Mouse (Mus musculus): Measurements from ENCODE around the gene Trmt5. TPM values are rescaled to one million over a fixed set of nuclear protein-coding genes. Genes with fewer than 3 reads are reported as not detected.
A peak's percentile ranks its signal among the peaks of the same experiment; 100 is the strongest.

Trmt5 gene
- polyA plus RNA-seq, 1 experiment from 2014 or later, result 22.6 TPM

DNA sequence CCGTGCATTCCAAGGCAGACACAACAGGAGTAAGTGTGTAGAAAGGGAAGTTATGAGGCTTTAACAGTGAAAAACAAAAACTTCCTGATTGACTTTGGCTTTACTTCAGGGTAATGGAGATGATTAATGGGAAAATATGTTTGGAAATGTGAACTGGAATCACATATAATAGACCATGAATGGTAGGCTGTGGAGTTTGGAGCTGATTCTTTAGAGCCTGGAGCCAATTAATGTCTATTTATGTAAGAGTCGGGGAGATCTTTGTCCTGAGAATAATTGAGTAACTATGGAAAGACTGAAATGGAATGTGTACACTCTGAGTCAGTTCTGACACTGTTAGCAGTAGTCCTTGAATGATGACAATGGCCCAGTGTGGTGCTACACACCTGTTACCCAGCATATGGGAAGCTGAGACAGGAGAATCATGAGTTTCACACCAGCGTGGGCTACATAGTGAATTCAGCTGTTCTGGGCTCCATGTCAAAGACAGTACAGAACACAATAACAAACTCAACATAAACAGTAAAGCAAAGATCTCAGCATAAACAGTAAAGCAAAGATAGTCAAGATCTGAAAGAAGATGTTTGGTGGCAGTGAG lies 21.0 kb downstream of the Trmt5 start:
- Histone ChIP-seq H3K9me3 (replicated peaks) (peaks cover 6% of the 10 kb centered on the region), H3K4me1 (no peaks in the 10 kb centered on the region), H3K4me3 (no peak overlapping the region), H3K27ac (replicated peaks) (no peak overlapping the region), H3K36me3 (no peaks in the 10 kb centered on the region), H3K27me3 (ENCODE audit: low read depth, poor library complexity, severe bottlenecking) (no peaks in the 10 kb centered on the region)
- 89% methylated on average over 3 of the region's 3 CpGs for WGBS
- DNase-seq (ENCODE audit: low spot score), result no peak

DNA sequence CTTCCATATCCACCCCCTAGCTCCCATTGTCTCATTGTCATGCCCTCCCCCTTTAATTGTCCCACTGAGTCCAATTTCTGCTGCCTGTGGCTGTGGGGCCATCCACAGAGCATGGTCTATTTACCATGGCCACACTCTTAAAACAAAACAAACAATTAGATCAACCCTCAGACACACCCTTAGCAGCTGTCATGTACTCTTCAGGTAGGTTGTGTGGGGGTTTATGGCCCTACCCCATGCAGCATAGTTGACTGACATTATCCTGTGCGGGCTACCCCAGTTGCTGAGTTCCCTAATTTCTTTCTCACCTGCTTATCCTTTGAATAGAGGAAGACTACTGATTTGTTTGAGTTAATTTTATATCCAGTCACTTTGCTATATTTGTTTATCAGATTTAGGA lies 26.2 kb downstream of the Trmt5 start:
- H3K27ac ChIP-seq (replicated peaks), result no peak overlapping the region
- no peaks in the 10 kb centered on the region for H3K4me1 ChIP-seq
- DNase-seq (ENCODE audit: low spot score), result no peak
- H3K27me3 ChIP-seq (ENCODE audit: low read depth, poor library complexity, severe bottlenecking), result no peaks in the 10 kb centered on the region
- H3K36me3 ChIP-seq, result no peaks in the 10 kb centered on the region
- H3K4me3 ChIP-seq, result no peak overlapping the region
- H3K9me3 ChIP-seq (replicated peaks), result peaks cover 6% of the 10 kb centered on the region
- 96% methylated on average over 1 of the region's 1 CpGs for WGBS

DNA sequence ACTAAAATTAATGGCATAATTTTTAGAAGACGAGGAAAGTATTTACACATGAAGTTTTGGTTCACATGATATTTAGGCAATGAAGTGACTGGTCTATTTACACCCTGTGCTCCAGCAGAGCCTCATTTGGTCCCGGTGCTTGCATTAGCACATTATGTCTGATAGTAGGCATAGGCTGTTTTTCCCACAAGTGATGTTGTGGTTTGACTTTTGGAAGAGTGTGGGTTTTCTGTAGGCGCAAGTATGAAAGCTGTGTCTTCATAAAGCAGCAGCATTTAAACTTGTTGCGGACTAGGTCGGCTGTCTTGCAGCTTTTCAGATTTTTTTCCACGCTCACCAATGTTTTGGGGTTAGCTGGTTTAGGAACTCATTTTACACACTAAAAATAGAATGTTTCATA lies 27.2 kb downstream of the Trmt5 start:
- DNase-seq (ENCODE audit: low spot score), result no peak
- 93% methylated on average over 6 of the region's 6 CpGs for WGBS
- H3K36me3 ChIP-seq, result no peaks in the 10 kb centered on the region
- H3K4me1 ChIP-seq, result no peaks in the 10 kb centered on the region
- H3K27ac ChIP-seq (replicated peaks), result no peak overlapping the region
- no peaks in the 10 kb centered on the region for H3K27me3 ChIP-seq (ENCODE audit: low read depth, poor library complexity, severe bottlenecking)
- no peak overlapping the region for H3K4me3 ChIP-seq
- H3K9me3 ChIP-seq (replicated peaks), result peaks cover 6% of the 10 kb centered on the region

GRCm38 (mm10) chr12:73255006-73255405 lies 31.5 kb downstream of the Trmt5 start:
- no peaks in the 10 kb centered on the region for H3K36me3 ChIP-seq
- no peak overlapping the region for H3K4me3 ChIP-seq
- H3K27ac ChIP-seq (replicated peaks), result no peak overlapping the region
- H3K9me3 ChIP-seq (replicated peaks), result no peaks in the 10 kb centered on the region
- H3K4me1 ChIP-seq, result no peaks in the 10 kb centered on the region
- DNase-seq (ENCODE audit: low spot score), result no peak
- no peaks in the 10 kb centered on the region for H3K27me3 ChIP-seq (ENCODE audit: low read depth, poor library complexity, severe bottlenecking)
- WGBS, result 88% methylated on average over 2 of the region's 2 CpGs

- no peaks in the 10 kb centered on the region for H3K27me3 ChIP-seq (ENCODE audit: low read depth, poor library complexity, severe bottlenecking)
- H3K36me3 ChIP-seq, result no peaks in the 10 kb centered on the region
- H3K4me1 ChIP-seq, result 0 out of 2 replicates have a peak, but pooled peaks cover 3% of the 10 kb centered on the region
- no peak for DNase-seq (ENCODE audit: low spot score)
- WGBS, result 81% methylated on average over 5 of the region's 5 CpGs
- H3K4me3 ChIP-seq, result no peak overlapping the region
- H3K27ac ChIP-seq (replicated peaks), result no peak overlapping the region
- H3K9me3 ChIP-seq (replicated peaks), result no peaks in the 10 kb centered on the region
Observed at GRCm38 (mm10) chr12:73245687-73246086, 40.8 kb downstream of the Trmt5 start.

GRCm38 (mm10) chr12:73241960-73242359 lies 44.5 kb downstream of the Trmt5 start:
- Histone ChIP-seq H3K9me3 (replicated peaks) (no peaks in the 10 kb centered on the region), H3K4me3 (no peak overlapping the region), H3K4me1 (0 out of 2 replicates have a peak, but pooled peaks cover 3% of the 10 kb centered on the region), H3K36me3 (no peaks in the 10 kb centered on the region), H3K27me3 (ENCODE audit: low read depth, poor library complexity, severe bottlenecking) (no peaks in the 10 kb centered on the region), H3K27ac (replicated peaks) (0 out of 2 replicates have a peak overlapping the region, but pooled peaks have one; percentile 28)
- 74% methylated on average over 10 of the region's 10 CpGs for WGBS
- DNase-seq (ENCODE audit: low spot score), result no peak

GRCm38 (mm10) chr12:73232586-73232985 lies 53.9 kb downstream of the Trmt5 start:
- DNase-seq (ENCODE audit: low spot score), result no peak
- 85% methylated on average over 2 of the region's 2 CpGs for WGBS
- H3K36me3 ChIP-seq, result 0 out of 2 replicates have a peak, but pooled peaks cover 2% of the 10 kb centered on the region
- H3K9me3 ChIP-seq (replicated peaks), result no peaks in the 10 kb centered on the region
- no peaks in the 10 kb centered on the region for H3K27me3 ChIP-seq (ENCODE audit: low read depth, poor library complexity, severe bottlenecking)
- no peak overlapping the region for H3K27ac ChIP-seq (replicated peaks)
- no peak overlapping the region for H3K4me3 ChIP-seq
- no peaks in the 10 kb centered on the region for H3K4me1 ChIP-seq

DNA sequence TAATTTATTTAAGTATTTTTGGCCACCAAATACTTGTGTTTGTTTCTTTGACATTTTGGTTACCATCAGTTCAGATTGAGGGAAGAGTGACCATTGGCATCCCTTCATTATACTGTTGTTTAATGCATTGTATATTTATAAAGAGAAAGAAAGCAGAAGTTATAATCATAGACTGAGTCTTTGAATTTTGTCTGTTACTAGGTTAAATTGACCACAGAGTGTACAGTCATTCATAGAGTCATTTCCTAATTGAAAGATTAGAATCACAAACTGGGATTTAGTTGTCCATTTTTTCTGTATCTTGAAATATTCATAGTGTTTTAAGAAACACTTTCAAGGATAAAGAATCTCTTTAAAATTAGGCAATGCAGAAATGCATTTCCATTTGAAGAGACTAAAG lies 55.0 kb downstream of the Trmt5 start:
- no peak overlapping the region for H3K27ac ChIP-seq (replicated peaks)
- H3K27me3 ChIP-seq (ENCODE audit: low read depth, poor library complexity, severe bottlenecking), result no peaks in the 10 kb centered on the region
- no peak for DNase-seq (ENCODE audit: low spot score)
- no peaks in the 10 kb centered on the region for H3K9me3 ChIP-seq (replicated peaks)
- 0 out of 2 replicates have a peak, but pooled peaks cover 2% of the 10 kb centered on the region for H3K36me3 ChIP-seq
- no peak overlapping the region for H3K4me3 ChIP-seq
- no peaks in the 10 kb centered on the region for H3K4me1 ChIP-seq

- no peaks in the 10 kb centered on the region for H3K27me3 ChIP-seq (ENCODE audit: low read depth, poor library complexity, severe bottlenecking)
- no peaks in the 10 kb centered on the region for H3K4me1 ChIP-seq
- no peak overlapping the region for H3K4me3 ChIP-seq
- no peak overlapping the region for H3K27ac ChIP-seq (replicated peaks)
- no peaks in the 10 kb centered on the region for H3K9me3 ChIP-seq (replicated peaks)
- 0 out of 2 replicates have a peak, but pooled peaks cover 4% of the 10 kb centered on the region for H3K36me3 ChIP-seq
- DNase-seq (ENCODE audit: low spot score), result no peak
Observed at GRCm38 (mm10) chr12:73230196-73230595, 56.3 kb downstream of the Trmt5 start.

Other genes starting within 250 kb of the Trmt5 start
- gene Six1, start 232.8 kb downstream of the Trmt5 start, polyA plus RNA-seq (2016; fragmentation: Nextera tagmentation; extraction: Ambion mirVana), result 8.3 and 8.5 TPM in 2 replicates
- gene Six4, start 173.3 kb downstream of the Trmt5 start, polyA plus RNA-seq (2016; fragmentation: Nextera tagmentation; extraction: Ambion mirVana), result 3.1 and 3.9 TPM in 2 replicates
- gene Mnat1, start 163.0 kb downstream of the Trmt5 start, polyA plus RNA-seq (2016; fragmentation: Nextera tagmentation; extraction: Ambion mirVana), result 29.1 and 35.3 TPM in 2 replicates
- 7.0 and 9.7 TPM in 2 replicates for gene Slc38a6, start 69 bp upstream of the Trmt5 start, polyA plus RNA-seq (2016; fragmentation: Nextera tagmentation; extraction: Ambion mirVana)